Mouse (Mus musculus) stomach, postnatal 0 days (tissue): Measurements from ENCODE around the gene Rsph1.

ENCODE experiments used
- CTCF ChIP-seq: IDR thresholded peaks from 2 replicates; pipeline ENCODE4 v1.5.1; 2016; ENCODE audit warnings: antibody characterized with exemption, low read depth, mild to moderate bottlenecking, moderate library complexity
- EP300 ChIP-seq: optimal IDR thresholded peaks from 2 replicates; pipeline ENCODE3; 2016; ENCODE audit warnings: antibody characterized with exemption

DNA sequence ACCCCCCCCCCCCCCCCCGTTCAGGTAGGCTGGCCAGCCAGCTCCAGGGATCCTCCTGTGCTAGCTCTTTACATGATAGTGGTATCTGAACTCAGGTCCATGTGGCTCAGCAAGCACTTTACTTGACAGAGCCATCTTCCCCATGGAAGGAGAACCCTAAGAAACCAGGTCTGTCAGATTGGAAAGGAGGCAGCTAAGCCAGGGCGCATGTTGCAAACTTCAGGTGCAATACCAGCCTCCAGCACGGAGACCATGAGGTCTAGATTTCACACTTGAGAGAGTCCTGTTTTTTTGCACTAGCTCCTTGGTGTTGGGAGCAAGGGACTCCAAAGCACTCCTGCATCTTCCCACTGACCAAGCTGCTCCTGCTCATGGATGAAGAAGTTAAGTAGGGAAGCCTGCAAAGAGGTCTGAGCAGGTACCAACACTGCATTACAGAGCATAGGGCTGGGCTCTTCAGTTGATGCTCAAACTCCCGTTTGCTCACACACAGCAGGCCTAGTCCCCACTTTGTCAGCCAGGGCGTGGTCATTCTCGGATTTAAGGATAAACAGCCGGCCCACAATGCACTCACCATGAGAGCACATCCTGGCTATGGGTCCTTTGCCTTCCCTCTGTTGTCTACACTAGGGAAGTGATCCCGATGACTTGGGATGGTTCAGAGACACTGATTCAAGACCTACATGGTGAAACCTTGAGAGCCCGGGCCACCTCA lies 819 bp downstream of the Rsph1 start:
- TF ChIP-seq CTCF (no peak), EP300 (no peak)
